ENCODE assay signal across 13 mouse cellular contexts in genomic region chr7:49981511-49982227, GRCm38 (mm10). TPM values are rescaled to one million over a fixed set of nuclear protein-coding genes. Genes with fewer than 3 reads are reported as not detected.
DNase-seq lines count a peak whose midpoint lies in the region; ATAC-seq and TF ChIP-seq lines count a peak whose summit lies in the region.
"Had no signal": no experiment of that assay in that cellular context is flagged by ENCODE, and none has a peak within 500 bp of the region (broad histone marks: within the 10 kb centered on the region; RNA-seq: fewer than 3 reads in every experiment).

No protein-coding gene starts in this region.

- TF ChIP-seq CTCF in brain, embryonic 14.5 days (IDR thresholded peaks at IDR 0.05; ENCODE audit: borderline replicate concordance, extremely low read depth, insufficient read depth, insufficient read length) = peak; percentile 57; the same call in 1 of the 2 replicates

- no peak overlapping the region for H3K9ac ChIP-seq in midbrain, embryonic 12.5 days (replicated peaks)
- H3K9ac ChIP-seq: heart, embryonic 13.5 days; hindbrain, embryonic 14.5 days; kidney, embryonic 15.5 days; liver, embryonic 15.5 days had no signal

- TF ChIP-seq POLR2A in brain, embryonic 14.5 days (IDR thresholded peaks at IDR 0.05; ENCODE audit: borderline replicate concordance, extremely low read depth, insufficient read depth, insufficient read length, poor library complexity, severe bottlenecking) = no peak

- no peak overlapping the region for H3K4me3 ChIP-seq in heart, embryonic 10.5 days
- H3K4me3 ChIP-seq in midbrain, embryonic 12.5 days = no peak overlapping the region
- H3K4me3 ChIP-seq: heart, embryonic 13.5 days; kidney, embryonic 15.5 days; liver, embryonic 15.5 days had no signal

- no peaks in the 10 kb centered on the region for H3K9me3 ChIP-seq in heart, embryonic 10.5 days
- no peaks in the 10 kb centered on the region for H3K9me3 ChIP-seq in midbrain, embryonic 12.5 days
- H3K9me3 ChIP-seq: heart, embryonic 13.5 days; kidney, embryonic 15.5 days; liver, embryonic 15.5 days had no signal

- DNase-seq in heart, adult 11 months = peak; percentile 56
- DNase-seq in heart, embryonic 10.5 days (ENCODE audit: low spot score) = no peak
- peak; percentile 14 for DNase-seq in A20 (ENCODE audit: low read depth, low spot score)
- DNase-seq in brain, embryonic 14.5 days (ENCODE audit: low read depth) = peak; percentile 87
- no peak for DNase-seq in adrenal gland, adult 2 months
- DNase-seq in heart, adult 8-10 months (ENCODE audit: low spot score) = no peak
- no peak for DNase-seq in T-cell, adult 2 months (ENCODE audit: low spot score)

- H3K4me1 ChIP-seq in heart, embryonic 10.5 days = 0 out of 2 replicates have a peak, but pooled peaks cover 10% of the 10 kb centered on the region
- peaks cover 8% of the 10 kb centered on the region for H3K4me1 ChIP-seq in midbrain, embryonic 12.5 days
- H3K4me1 ChIP-seq: heart, embryonic 13.5 days; liver, embryonic 15.5 days had no signal

- WGBS in heart, embryonic 10.5 days = 12% methylated on average over 9 of the region's 9 CpGs
- WGBS in midbrain, embryonic 12.5 days = 6% methylated on average over 9 of the region's 9 CpGs

- peaks cover 54% of the 10 kb centered on the region for H3K27me3 ChIP-seq in heart, embryonic 10.5 days (ENCODE audit: insufficient read depth, poor library complexity, severe bottlenecking)
- H3K27me3 ChIP-seq in midbrain, embryonic 12.5 days = peaks cover 56% of the 10 kb centered on the region

- no peak overlapping the region for H3K27ac ChIP-seq in heart, embryonic 10.5 days
- no peak overlapping the region for H3K27ac ChIP-seq in midbrain, embryonic 12.5 days (replicated peaks)
- H3K27ac ChIP-seq: heart, embryonic 13.5 days; hindbrain, embryonic 14.5 days; kidney, embryonic 15.5 days; liver, embryonic 15.5 days had no signal

- ATAC-seq in midbrain, embryonic 12.5 days (ENCODE audit: low FRiP score, low read depth) = peak; percentile 39

- H3K36me3 ChIP-seq in heart, embryonic 10.5 days = no peaks in the 10 kb centered on the region
- no peaks in the 10 kb centered on the region for H3K36me3 ChIP-seq in midbrain, embryonic 12.5 days
- H3K36me3 ChIP-seq: heart, embryonic 13.5 days; kidney, embryonic 15.5 days; liver, embryonic 15.5 days had no signal

- no peak overlapping the region for H3K4me2 ChIP-seq in midbrain, embryonic 12.5 days (replicated peaks)
- H3K4me2 ChIP-seq: heart, embryonic 13.5 days; hindbrain, embryonic 14.5 days; kidney, embryonic 15.5 days; liver, embryonic 15.5 days had no signal

RNA-seq across cellular contexts. Expression of gene Nell1, which starts 7.0 kb away (rescaled TPM):
- polyA plus RNA-seq in heart, embryonic 10.5 days (2016; fragmentation: Nextera tagmentation; extraction: Ambion mirVana) = 0.62 and 2.4 TPM in 2 replicates
- 9.5 and 16.9 TPM in 2 replicates for polyA plus RNA-seq in brain, embryonic 14.5 days (2012; rRNA removed)
- 2.9 and 3.4 TPM in 2 replicates for polyA plus RNA-seq in midbrain, embryonic 12.5 days (2016; fragmentation: Nextera tagmentation; extraction: Ambion mirVana)
- total RNA-seq in adrenal gland, adult 2 months (2021) = under 1 TPM; 0.49 to 0.59 TPM
- 0.27 and 0.33 TPM in 2 replicates for polyA plus RNA-seq in adrenal gland, adult 2 months (2012; rRNA removed)
- total RNA-seq in heart, adult 8-10 months (2022) = under 1 TPM in 1 of 4 experiments, not detected in 3; 0.09 TPM
- total RNA-seq: megakaryocyte-erythroid progenitor cell, adult 5-6 weeks had no signal

Comparison
In these comparisons a context has a peak if more than half of its experiments do, and no peak if none do; other contexts are left out.
1. DNase-seq: peak in heart, adult 11 months (single experiment), A20 (single experiment) and brain, embryonic 14.5 days (single experiment); none in heart, embryonic 10.5 days (single experiment), adrenal gland, adult 2 months (single experiment), heart, adult 8-10 months (single experiment) and T-cell, adult 2 months (single experiment).